Mouse (Mus musculus): Measurements from ENCODE around the gene Apba3.

DNA sequence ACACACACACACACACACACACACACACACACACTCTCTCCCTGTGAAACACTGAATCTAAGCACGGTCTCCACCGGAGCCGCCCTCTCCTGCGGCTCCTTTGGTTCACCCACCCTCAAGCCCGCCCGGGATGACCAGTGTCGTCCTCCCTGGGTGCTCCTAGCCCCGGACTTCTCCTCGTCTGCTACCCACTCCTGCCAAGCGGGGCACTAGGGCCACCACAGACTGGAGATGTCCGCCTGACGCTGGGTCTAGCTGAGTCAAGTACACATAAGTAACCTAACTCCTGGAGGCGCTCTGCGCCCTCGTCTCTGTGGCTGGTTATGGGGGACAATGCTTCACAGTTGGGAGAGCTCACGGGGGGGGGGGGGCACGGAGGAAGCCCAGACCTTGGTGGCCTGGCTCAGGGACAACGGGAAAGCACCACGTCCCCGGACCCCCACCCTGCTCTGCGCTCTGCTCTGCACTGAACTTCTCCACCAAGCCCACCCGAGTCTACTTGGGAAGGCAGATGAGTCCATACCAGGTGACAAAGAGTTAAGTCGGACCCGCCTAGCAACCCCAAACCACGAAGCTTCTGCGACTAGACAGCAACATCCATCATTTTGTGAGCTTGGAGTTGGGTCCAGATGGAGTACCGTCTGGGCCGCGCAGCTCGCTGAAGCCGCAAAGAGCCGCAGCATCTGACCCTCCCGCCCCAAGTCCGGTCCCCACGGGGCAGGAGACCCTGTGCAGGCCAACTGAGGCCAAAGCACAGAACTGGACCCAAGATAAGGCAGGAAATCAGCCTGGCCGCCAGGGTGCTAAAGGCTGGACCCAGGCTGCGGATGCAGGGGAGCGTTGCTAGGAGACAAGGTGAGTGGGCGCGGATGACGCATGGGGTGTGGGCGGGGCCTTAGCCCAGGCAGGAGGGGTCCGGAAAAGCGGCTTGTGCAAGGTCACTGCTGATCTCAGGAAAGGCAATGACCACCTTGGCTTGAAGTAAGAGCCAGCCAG is 14.0 kb upstream of the Apba3 start, which contains the start of gene Matk:
- no peak for TF ChIP-seq POLR2A (IDR thresholded peaks at IDR 0.05; ENCODE audit: control insufficient read depth, extremely low read depth, insufficient read depth, low read length, poor library complexity)
- TF ChIP-seq CTCF (IDR thresholded peaks at IDR 0.05; ENCODE audit: borderline replicate concordance, control insufficient read depth, extremely low read depth, insufficient read depth, low read length, poor library complexity): no peak

All from thymus, adult 2 months (tissue).